Mouse (Mus musculus) hematopoietic stem cell, adult 5-6 weeks (primary cell): ENCODE results near the gene Cldn20. TPM values are rescaled to one million over a fixed set of nuclear protein-coding genes. Genes with fewer than 3 reads are reported as not detected.

Experiments used
- total RNA-seq: library from RNA; stranded (forward); fragments of 172-1452, 232-1000 nt; gene quantifications from 2 replicates; pipeline ENCODE4 v1.2.3, GENCODE M21; 2017

Cldn20 gene
- total RNA-seq, 1 experiment from 2014 or later = not detected

Other genes starting within 250 kb of the Cldn20 start
- 3.3 and 11.6 TPM in 2 replicates for gene Tiam2, start 206.0 kb upstream of the Cldn20 start, total RNA-seq
- gene Tfb1m, start 25.2 kb downstream of the Cldn20 start, total RNA-seq = 18.3 and 18.6 TPM in 2 replicates
- not detected in 2 replicates for gene Nox3, start 163.7 kb downstream of the Cldn20 start, total RNA-seq